Mouse (Mus musculus) kidney, adult 2 months (tissue): ENCODE measurements around the gene Pcp4l1. TPM values are rescaled to one million over a fixed set of nuclear protein-coding genes. Genes with fewer than 3 reads are reported as not detected.
A peak's percentile ranks its signal among the peaks of the same experiment; 100 is the strongest.
"Not testable (repeated sequence)": the region's sequence is repeated elsewhere in the genome, so short reads cannot be mapped to it uniquely, and the experiment has no call there.

Experiments
- DNase-seq: peaks from one replicate; pipeline ENCODE4 v3.0.0; 2021
- H3K27ac ChIP-seq: fragments of 200-500 bp; 2 replicates; pipeline ENCODE4 v1.5.1; 2012; ENCODE audit warnings: low read depth, low read length, control low read depth, inconsistent platforms; ENCODE audit not compliant: insufficient read depth
- H3K27me3 ChIP-seq: fragments of 200-500 bp; replicated peaks from 2 replicates; pipeline ENCODE4 v1.6.1; 2012; ENCODE audit warnings: mild to moderate bottlenecking, moderate library complexity, low read length, inconsistent platforms; ENCODE audit not compliant: control insufficient read depth, insufficient read depth
- H3K36me3 ChIP-seq: fragments of 200-500 bp; 2 replicates; pipeline ENCODE4 v1.6.1; 2012; ENCODE audit warnings: mild to moderate bottlenecking, moderate library complexity, low read length, inconsistent platforms; ENCODE audit not compliant: control insufficient read depth, insufficient read depth
- H3K4me1 ChIP-seq: fragments of 200-500 bp; 2 replicates; pipeline ENCODE4 v1.6.1; 2011; ENCODE audit warnings: low read length; ENCODE audit not compliant: control insufficient read depth, insufficient read depth
- H3K4me3 ChIP-seq: fragments of 200-500 bp; 2 replicates; pipeline ENCODE4 v1.5.1; 2011; ENCODE audit warnings: mild to moderate bottlenecking, low read depth, low read length, control low read depth; ENCODE audit not compliant: insufficient read depth
- CTCF ChIP-seq: fragments of 200-500 bp; conservative IDR thresholded peaks from 2 replicates; pipeline ENCODE4 v1.5.1; 2011; ENCODE audit warnings: low read depth, mild to moderate bottlenecking, control low read depth, low read length, moderate library complexity, mixed read lengths; ENCODE audit not compliant: insufficient read depth, insufficient read length
- POLR2A ChIP-seq: fragments of 200-500 bp; IDR thresholded peaks from one replicate; pipeline ENCODE4 v1.6.1; 2011; ENCODE audit warnings: low read depth, low read length, control low read depth
- WGBS: fragments of 180-500 bp; shearing (Covaris S2); methylation state at CpG from one replicate; pipeline ENCODE4 v1.1.7; 2018; 5-methylcytosine and 5-hydroxymethylcytosine counted together
- polyA plus RNA-seq: library from polyadenylated mRNA; depleted of rRNA; stranded (reverse); fragments of >200 nt; gene quantifications from 2 replicates; pipeline ENCODE4 v1.2.3, GENCODE M21; 2012; rRNA removed

Gene Pcp4l1
- polyA plus RNA-seq = 11.2 and 12.8 TPM in 2 replicates

DNA sequence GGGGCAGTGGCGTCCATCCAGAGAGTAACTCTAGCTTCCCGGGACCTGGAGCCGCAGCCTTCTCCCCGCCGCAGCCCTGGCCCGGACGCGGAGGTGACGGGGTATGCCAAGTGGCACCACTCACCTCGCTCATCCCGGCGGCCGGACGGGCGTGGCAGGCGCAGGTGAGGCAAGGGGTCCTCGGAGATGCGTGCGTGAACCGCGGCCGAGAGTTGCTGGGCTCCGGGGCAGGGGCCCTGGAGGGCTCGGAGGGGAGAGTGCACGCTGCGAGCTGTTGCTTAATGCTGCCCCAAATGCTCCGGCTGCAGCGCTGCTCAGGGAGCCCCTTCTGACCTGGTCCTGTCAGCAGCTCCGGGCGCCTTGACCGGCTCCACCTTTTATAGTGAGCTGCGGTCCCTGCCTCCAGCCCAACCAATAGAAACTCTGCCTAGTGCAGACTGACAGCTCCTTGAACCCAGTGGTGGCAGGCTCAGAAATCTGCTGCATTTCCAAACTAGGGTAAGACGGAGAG is at the start of gene Pcp4l1:
TSS of gene Pcp4l1 (minus strand) at position 382 of the 511 bp plus-strand sequence.
- 1% methylated on average over 33 of the region's 33 CpGs for WGBS
- Histone ChIP-seq H3K27ac (no peak within 1 kb of the TSS), H3K27me3 (0 out of 2 replicates have a peak, but pooled peaks cover 3% of the 10 kb centered on the region)

DNA sequence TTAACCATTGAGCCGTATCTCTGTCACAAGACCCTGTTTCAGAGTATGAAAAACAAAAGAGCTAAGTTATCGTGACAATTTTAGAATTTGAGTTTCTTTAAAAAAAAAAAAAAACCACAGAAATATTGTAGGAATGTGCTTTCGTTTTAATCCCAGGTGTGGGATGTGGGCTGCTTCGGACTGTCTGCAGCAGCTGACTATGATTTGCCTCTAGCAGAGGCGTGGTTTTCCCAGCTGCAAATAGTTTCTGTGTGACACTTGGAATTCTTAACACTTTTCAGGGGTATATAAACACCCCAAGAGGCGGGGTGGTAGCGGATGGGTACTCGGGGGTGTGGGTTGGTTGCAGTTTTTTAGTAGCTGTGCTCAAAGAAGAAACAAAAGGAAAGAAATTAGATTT is 49.3 kb upstream of the Pcp4l1 start:
- 79% methylated on average over 8 of the region's 8 CpGs for WGBS
- TF ChIP-seq POLR2A (no peak), CTCF (no peak)
- H3K4me3 ChIP-seq = no peak overlapping the region

More for the DNA sequence above, at the start of gene Pcp4l1:
- H3K4me3 ChIP-seq = peak within 1 kb of the TSS; percentile 51
- H3K36me3 ChIP-seq = no peaks in the 10 kb centered on the region
- DNase-seq = peak; percentile 62
- no peaks in the 10 kb centered on the region for H3K4me1 ChIP-seq
- no peak for TF ChIP-seq POLR2A
- no peak for TF ChIP-seq CTCF

DNA sequence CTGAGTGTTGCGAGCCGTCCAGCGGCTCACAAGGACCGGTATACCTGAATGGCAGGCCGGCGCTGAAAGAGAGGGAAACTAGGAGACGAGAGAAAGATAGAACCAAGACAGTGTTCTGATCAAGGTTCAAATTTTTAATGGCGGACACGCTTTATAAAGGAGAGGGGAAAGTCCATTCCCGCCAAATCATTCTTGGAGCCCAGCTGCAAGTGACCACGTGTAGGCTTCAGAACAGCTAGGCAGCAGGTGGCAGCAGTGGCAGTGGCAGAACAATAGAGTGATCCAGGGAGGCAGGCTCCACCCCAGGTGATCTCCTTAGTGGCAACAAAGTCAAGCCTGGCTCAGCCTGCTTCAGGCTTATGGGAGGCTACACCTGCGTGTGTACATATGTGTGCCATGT is 45.9 kb upstream of the Pcp4l1 start:
- not testable (repeated sequence) for H3K27ac ChIP-seq, H3K4me3 ChIP-seq, H3K27me3 ChIP-seq, H3K4me1 ChIP-seq
- peak; percentile 58 for DNase-seq
- H3K36me3 ChIP-seq = peaks cover 14% of the 10 kb centered on the region
- TF ChIP-seq CTCF = 0 out of 2 replicates have a peak, but pooled peaks have one; percentile 19
- 65% methylated on average over 12 of the region's 12 CpGs for WGBS

More for the DNA sequence above, 49.3 kb upstream of the Pcp4l1 start:
- Histone ChIP-seq H3K27me3 (no peaks in the 10 kb centered on the region), H3K36me3 (peaks cover 2% of the 10 kb centered on the region), H3K27ac (no peak overlapping the region), H3K4me1 (peaks cover 6% of the 10 kb centered on the region; the same call in 1 of the 2 replicates)
- DNase-seq = no peak

DNA sequence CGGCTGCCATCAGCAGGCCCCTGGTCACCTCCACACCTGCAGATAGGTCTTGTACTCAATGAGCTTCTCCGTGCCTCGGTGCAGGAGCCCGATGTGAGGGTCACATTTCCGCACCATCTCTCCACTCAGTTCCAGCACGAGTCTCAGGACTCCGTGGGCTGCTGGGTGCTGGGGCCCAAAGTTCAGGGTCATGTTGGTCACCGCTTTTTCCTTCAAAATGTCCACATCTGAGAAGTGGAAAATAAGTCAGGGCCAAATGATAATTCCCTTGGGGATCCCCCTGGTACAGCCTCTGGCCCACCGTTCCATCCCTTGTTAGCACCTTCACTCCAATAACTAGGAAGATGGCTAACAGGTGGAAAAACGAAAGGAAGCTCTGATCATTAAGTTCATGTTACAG is 44.8 kb upstream of the Pcp4l1 start:
- Histone ChIP-seq H3K4me1 (peaks cover 3% of the 10 kb centered on the region; the same call in 1 of the 2 replicates), H3K36me3 (peaks cover 16% of the 10 kb centered on the region), H3K4me3 (no peak overlapping the region), H3K27me3 (no peaks in the 10 kb centered on the region), H3K27ac (peak overlapping the region; percentile 63; the same call in 1 of the 2 replicates)
- 69% methylated on average over 10 of the region's 10 CpGs for WGBS
- TF ChIP-seq POLR2A (no peak), CTCF (no peak)
- DNase-seq = no peak

DNA sequence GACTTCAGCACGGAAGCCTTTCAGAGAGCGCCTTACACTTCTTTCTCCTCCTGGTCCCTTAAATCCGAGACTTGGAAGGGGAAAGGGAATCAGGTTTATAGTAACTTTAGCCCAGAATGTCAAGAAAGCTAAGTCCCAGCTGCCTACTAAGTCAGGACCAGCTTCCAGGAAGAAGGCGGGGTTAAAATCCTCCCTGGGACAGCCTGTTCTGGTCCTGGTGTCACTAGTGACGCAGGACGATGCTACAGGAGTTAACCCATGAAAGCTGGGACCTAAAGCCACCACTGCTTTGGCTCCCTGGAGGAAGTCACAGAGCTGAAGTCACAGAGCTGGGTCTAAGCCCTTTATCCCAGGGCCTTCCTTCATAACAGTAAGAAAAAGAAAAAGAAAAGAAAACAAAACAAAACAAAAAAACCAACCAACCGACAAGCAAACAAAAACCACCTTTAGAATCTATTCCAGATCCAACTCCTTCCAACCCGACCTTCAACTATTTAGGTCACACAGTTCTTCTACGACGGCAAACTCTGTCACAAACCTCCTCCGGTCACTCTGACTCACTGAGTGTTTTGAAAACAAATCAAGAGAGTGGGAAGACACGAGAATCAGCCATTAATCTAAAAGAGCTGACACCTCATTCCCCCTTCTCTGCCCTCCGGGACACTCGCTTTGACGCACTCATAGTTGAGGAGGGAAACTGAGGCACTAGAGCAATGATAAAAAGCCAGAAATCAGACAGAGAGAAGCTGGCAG is 44.1 kb upstream of the Pcp4l1 start:
- Histone ChIP-seq H3K36me3 (peaks cover 19% of the 10 kb centered on the region), H3K27ac (peak overlapping the region; percentile 63), H3K4me1 (no peaks in the 10 kb centered on the region; the same call in 1 of the 2 replicates), H3K27me3 (no peaks in the 10 kb centered on the region), H3K4me3 (no peak overlapping the region)
- WGBS = 50% methylated on average over 15 of the region's 15 CpGs
- DNase-seq = peak; percentile 81
- TF ChIP-seq CTCF = no peak
- no peak for TF ChIP-seq POLR2A

DNA sequence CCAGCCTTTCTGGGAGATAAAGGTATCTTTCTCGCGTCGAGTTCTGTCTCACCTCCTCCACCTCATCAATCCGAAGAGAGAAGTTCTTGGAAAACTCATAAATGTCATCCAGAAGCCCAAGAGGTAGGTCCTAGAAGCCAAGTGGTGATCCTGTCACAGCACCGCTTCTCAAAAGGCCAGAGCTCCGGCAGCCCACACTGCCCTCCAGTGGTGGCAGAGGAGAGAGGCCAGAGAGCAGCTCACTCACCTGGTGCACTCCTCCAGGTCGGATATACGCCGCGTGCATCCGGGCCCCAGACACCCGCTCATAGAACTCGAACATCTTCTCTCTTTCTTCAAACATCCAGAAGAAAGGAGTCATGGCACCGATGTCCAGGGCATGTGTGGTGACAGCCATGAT is 42.4 kb upstream of the Pcp4l1 start:
- no peak overlapping the region for H3K27ac ChIP-seq
- no peak for TF ChIP-seq POLR2A
- peak; percentile 87 for TF ChIP-seq CTCF
- 55% methylated on average over 14 of the region's 14 CpGs for WGBS
- H3K27me3 ChIP-seq = no peaks in the 10 kb centered on the region
- peaks cover 19% of the 10 kb centered on the region for H3K36me3 ChIP-seq
- peak; percentile 78 for DNase-seq
- no peak overlapping the region for H3K4me3 ChIP-seq
- no peaks in the 10 kb centered on the region; the same call in 1 of the 2 replicates for H3K4me1 ChIP-seq

DNA sequence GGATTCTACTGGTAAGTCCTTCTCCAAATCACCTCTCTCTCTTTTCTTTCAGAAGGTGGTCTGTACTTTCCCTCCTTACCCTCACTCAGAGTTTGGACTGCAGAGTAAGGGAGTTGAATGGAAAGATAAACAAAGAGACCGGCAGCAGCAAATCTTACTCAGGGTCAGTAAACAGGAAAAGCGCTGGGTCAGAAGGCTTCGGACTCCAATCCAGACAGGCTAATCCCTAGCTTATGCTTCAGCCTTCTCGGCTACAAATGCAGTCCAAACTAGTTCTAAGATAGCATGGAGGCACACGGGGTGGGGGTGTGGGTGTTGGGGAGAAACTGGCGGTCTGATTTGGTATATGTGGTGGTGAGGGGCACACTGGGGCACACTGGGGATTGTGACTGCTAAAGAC is 41.4 kb upstream of the Pcp4l1 start:
- TF ChIP-seq POLR2A = no peak
- no peak for TF ChIP-seq CTCF

More for the DNA sequence above, 41.4 kb upstream of the Pcp4l1 start:
- Histone ChIP-seq H3K36me3 (peaks cover 19% of the 10 kb centered on the region), H3K4me3 (no peak overlapping the region), H3K27me3 (no peaks in the 10 kb centered on the region), H3K4me1 (no peaks in the 10 kb centered on the region; the same call in 1 of the 2 replicates), H3K27ac (peak overlapping the region; percentile 45; the same call in 1 of the 2 replicates)
- 64% methylated on average over 6 of the region's 6 CpGs for WGBS
- peak; percentile 57 for DNase-seq
